Mouse (Mus musculus): ENCODE measurements around the gene Apoa1. TPM values are rescaled to one million over a fixed set of nuclear protein-coding genes. Genes with fewer than 3 reads are reported as not detected.

Apoa1 gene
- total RNA-seq, 2 experiments from 2014 or later, result 0.44 TPM; not detected in 1

- DNase-seq (ENCODE audit: extremely low spot score in 1 of 2, low spot score in 1 of 2), result no peak
These were observed 27.8 kb downstream of the Apoa1 start for GRCm38 (mm10) chr9:46256177-46256576.

DNA sequence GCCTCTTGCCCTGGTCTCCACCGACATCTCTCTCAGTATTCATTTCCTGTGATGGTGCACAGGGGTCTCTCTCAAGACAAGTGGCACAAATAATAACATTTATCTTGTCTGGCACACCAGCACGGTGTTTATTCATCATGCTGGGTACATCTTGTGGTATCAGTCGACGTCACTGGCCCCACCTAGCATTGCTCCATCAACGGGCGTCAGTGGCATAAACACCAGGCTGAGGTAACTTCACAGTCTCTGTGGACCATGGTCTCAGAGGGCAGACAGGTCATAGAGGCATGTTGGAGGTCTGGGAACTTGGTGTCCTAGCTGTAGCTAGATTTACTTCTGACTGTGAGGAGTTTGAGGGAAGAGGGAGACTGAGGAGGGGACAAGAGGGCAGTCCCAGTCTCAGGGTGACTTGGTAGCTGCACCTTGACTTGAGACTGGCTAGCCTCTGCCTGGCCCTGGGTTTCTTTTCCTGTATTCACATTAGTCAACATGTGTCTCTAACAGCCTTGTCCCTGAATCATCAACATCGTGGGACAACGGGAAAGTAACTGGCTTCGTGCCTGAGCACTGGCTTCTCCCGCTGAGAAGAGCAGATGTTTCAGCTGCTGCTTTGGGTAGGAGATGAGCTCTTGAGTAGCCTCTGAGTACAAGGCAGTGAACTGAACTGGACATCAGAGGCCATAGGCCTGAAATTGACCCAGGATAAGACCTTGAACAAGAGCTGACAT lies 28.4 kb downstream of the Apoa1 start:
- no peak for DNase-seq (ENCODE audit: extremely low spot score in 1 of 2, low spot score in 1 of 2)

DNA sequence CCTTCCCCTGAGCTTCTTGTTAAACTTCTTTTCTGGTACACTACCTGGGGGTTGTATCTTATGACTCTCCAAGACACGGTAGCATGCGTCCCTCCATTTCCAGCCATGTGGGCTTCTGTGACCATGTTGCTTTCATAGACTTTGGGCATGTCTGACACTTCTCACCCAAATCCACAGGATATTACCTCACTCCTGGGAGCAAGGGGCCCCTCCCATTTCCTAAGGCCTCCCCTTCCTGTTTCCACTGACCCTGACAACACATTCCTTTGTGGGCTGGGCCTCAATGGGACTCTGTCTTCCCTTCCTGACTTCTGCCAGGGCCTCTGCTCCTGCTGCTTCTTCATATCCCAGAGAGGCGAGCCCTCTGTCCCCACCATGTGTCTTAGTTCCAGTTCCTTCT lies 29.2 kb downstream of the Apoa1 start:
- DNase-seq (ENCODE audit: extremely low spot score in 1 of 2, low spot score in 1 of 2), result no peak

DNA sequence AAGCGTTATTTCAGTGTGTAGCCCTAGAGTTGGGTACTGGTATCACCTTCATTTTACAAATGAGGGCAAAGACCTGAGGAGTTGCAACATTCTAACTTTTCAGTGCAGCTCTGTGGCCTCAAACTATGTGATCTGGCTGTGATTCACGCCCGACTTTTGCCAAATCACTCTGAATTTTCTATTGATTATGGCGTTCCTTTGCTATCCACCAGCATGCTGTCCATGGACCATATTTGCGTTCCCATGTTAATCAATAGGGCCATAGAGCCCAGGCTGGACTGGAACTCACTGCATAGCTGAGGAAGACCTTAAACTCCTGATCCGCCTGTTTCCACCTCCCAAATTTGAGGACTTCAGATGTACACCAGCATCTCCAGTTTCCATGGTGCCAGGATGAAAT lies 30.7 kb downstream of the Apoa1 start:
- DNase-seq (ENCODE audit: extremely low spot score in 1 of 2, low spot score in 1 of 2), result no peak

DNA sequence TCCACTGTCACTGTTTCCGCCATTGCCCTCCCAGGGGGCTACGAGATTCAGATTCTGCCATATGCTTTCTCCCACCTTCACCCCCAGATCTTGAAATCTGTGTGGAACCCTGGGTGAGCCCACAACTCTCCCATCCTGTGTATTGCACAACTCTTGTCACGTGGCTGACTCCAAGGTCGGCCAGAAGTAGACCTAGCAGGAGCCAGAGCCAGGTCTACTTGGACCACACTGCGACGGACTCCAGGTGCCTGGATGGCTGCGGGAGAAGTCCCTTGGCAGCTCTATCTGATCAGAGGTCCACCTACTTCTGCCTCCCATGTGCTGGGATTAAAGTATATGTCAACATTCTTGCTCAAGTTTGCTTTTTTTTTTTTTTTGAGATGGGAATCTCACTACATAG lies 32.8 kb downstream of the Apoa1 start:
- DNase-seq (ENCODE audit: extremely low spot score in 1 of 2, low spot score in 1 of 2), result no peak

DNA sequence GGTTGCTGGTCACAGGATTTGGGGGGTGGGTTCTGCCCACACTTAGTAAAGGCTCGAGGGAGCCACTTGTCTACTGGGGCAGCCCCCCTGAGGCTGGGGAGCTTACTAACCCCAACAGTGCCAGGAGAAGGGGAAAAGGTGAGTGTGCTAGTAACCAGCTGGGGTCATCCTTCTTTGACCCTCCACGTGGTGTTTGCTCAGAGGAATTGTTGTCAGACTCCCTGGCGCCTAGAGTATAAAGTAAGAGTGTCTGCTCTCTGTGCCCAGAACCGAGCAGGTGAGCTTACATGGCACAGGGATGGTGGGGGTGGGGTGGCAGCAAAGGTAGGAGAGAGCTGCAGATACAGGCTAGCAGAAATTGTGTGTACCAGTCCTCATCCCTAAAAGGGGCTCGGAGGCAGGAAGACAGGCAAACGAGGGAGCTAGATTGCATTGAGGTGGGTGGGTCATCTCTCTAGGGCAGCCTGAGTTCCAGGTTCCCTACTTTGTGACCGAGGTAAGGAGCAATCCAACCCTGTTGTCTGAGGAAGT lies 40.0 kb downstream of the Apoa1 start, which contains the start of gene Apoa5:
Gene Apoa5 (plus strand): TSS at position 291 of the 531 bp plus-strand sequence.
- no peak for DNase-seq (ENCODE audit: extremely low spot score in 1 of 2, low spot score in 1 of 2)

DNA sequence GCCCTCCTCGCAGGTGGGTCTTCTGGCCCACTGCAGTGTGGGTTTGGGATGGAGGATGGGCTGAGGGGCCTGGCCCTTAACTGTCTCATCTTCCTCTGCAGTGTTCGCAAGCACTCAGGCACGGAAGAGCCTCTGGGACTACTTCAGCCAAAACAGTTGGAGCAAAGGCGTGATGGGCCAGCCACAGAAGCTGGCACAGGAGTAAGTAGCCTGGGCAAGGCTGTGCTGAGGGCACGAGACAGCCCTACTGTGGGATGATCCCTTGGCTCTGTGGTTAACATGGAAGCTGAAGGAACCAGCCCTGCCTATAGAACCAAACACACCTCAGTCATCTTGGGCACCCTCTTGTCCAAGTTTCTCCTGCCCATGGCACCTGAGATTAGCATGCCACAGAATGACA lies 40.7 kb downstream of the Apoa1 start:
- DNase-seq (ENCODE audit: extremely low spot score in 1 of 2, low spot score in 1 of 2), result no peak

GRCm38 (mm10) chr9:46270782-46271181 lies 42.4 kb downstream of the Apoa1 start:
- no peak for DNase-seq (ENCODE audit: extremely low spot score in 1 of 2, low spot score in 1 of 2)

GRCm38 (mm10) chr9:46272070-46272469 lies 43.7 kb downstream of the Apoa1 start:
- DNase-seq (ENCODE audit: extremely low spot score in 1 of 2, low spot score in 1 of 2), result no peak

GRCm38 (mm10) chr9:46272677-46273454 lies 44.5 kb downstream of the Apoa1 start, which contains the start of gene Zpr1:
Gene Zpr1 (plus strand): TSS chr9:46273064.
- peak; percentile 69 to 72 for DNase-seq (ENCODE audit: extremely low spot score in 1 of 2, low spot score in 1 of 2)

DNA sequence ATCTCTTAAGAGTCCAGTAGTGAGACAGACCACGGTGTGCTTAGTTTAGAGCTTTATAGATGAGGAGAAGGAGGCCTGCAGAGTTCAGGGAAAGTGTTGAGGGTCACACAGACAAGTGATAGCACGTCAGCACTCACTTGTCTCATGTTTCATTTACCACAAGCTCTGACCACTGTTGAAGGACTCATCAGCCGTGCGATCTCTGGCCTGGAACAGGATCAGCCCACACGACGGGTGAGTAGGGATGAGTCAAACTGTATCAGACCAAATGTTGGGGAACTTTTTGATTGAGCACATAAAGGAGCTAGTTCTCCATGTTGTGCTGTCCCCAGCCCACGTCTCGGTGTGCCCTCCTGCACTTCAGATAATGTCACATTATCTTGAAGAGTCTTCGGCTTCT lies 46.1 kb downstream of the Apoa1 start:
- no peak for DNase-seq (ENCODE audit: extremely low spot score in 1 of 2, low spot score in 1 of 2)

Other genes starting within 250 kb of the Apoa1 start
- gene Pafah1b2, start 215.9 kb upstream of the Apoa1 start, total RNA-seq (2021), result 100 to 1,000 TPM; 212 to 221 TPM
- 100 to 1,000 TPM; 136 to 138 TPM for gene Sik3, start 215.8 kb upstream of the Apoa1 start, total RNA-seq (2021)
- under 1 TPM; 0.94 to 0.96 TPM for gene Apoc3, start 7.1 kb downstream of the Apoa1 start, total RNA-seq (2021)
- not detected for gene Apoa4, start 12.1 kb downstream of the Apoa1 start, total RNA-seq (2021)
- not detected for gene Apoa5, start 40.1 kb downstream of the Apoa1 start, total RNA-seq (2021)
- 10 to 100 TPM; 32.3 to 32.4 TPM for gene Zpr1, start 44.5 kb downstream of the Apoa1 start, total RNA-seq (2021)
- gene Bud13, start 54.4 kb downstream of the Apoa1 start, total RNA-seq (2021), result 10 to 100 TPM; 10.2 to 13.0 TPM
- not detected for gene 4931429L15Rik, start 91.4 kb downstream of the Apoa1 start, total RNA-seq (2021)